Mouse (Mus musculus) neutrophil, adult 5-6 weeks (primary cell): Measurements from ENCODE around the gene Mrps36. TPM values are rescaled to one million over a fixed set of nuclear protein-coding genes. Genes with fewer than 3 reads are reported as not detected.

Experiments
- total RNA-seq: library from RNA; stranded (forward); fragments of 200-1000 nt; gene quantifications from 2 replicates; pipeline ENCODE4 v1.2.3, GENCODE M21; 2017

The Mrps36 gene
- total RNA-seq, 1 experiment from 2014 or later: 26.7 TPM

Other genes starting within 250 kb of the Mrps36 start
- gene Ocln, start 191.9 kb downstream of the Mrps36 start, total RNA-seq: 0.47 TPM in 1 of 2 replicates, not detected in the other
- gene Marveld2, start 127.7 kb downstream of the Mrps36 start, total RNA-seq: 9.8 TPM in 2 replicates
- 70.1 and 94.7 TPM in 2 replicates for gene Ak6, start 93.7 kb downstream of the Mrps36 start, total RNA-seq
- 42.8 and 48.0 TPM in 2 replicates for gene Rad17, start 93.6 kb downstream of the Mrps36 start, total RNA-seq
- 3.5 and 8.5 TPM in 2 replicates for gene Taf9, start 93.1 kb downstream of the Mrps36 start, total RNA-seq
- 30.0 and 30.5 TPM in 2 replicates for gene Ccdc125, start 74.9 kb downstream of the Mrps36 start, total RNA-seq
- gene Cdk7, start 13.7 kb downstream of the Mrps36 start, total RNA-seq: 31.4 and 31.7 TPM in 2 replicates
- 1.4 and 2.8 TPM in 2 replicates for gene Cenph, start 31.2 kb upstream of the Mrps36 start, total RNA-seq
- gene Ccnb1, start 41.9 kb upstream of the Mrps36 start, total RNA-seq: 2.0 and 2.8 TPM in 2 replicates
- gene Slc30a5, start 88.8 kb upstream of the Mrps36 start, total RNA-seq: 96.0 and 107 TPM in 2 replicates